Mouse (Mus musculus) spleen, postnatal 36 days (tissue): ENCODE data around the gene Tgfb3.
A peak's percentile ranks its signal among the peaks of the same experiment; 100 is the strongest.

Source experiments
- DNase-seq, 2 experiments: peaks; one replicate each; pipeline ENCODE4 v3.0.0; 2022; ENCODE audit warnings: low spot score in 2 of 2, mixed read lengths in 1 of 2

Tgfb3 gene

DNA sequence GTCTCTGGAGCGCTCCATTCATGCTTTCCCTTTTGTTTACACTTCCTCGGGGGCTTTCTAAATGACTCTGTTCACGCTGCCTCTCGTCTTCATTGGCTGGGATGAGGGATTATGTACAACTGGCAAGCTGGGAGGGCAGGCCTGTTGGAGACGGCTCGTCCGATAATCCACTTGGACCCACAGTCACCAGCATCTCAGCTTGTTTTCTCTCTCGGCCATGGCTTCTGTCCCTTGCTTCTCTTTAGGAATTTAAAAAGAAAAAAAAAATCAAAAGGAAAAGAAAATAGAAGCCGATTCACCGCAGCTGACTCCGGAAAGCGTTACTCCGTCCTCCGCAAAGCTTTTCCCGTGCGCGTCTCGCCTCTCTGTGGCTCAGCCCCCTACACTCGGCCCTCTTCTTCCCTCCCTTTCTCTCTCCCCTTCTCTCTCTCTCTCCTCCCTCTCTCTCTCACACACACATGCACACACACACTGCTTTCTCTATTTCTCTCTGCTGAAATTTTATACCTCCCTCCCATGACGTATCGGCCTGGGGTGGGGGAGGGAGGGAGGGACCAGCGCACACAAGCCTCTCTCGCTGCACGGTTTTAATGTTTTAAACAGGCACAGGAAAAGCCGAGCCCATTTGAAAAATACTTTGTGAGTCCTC, at the start of gene Tgfb3:
Gene Tgfb3 (minus strand): TSS at position 489 of the 649 bp plus-strand sequence.
- peak; percentile 19 for DNase-seq

DNA sequence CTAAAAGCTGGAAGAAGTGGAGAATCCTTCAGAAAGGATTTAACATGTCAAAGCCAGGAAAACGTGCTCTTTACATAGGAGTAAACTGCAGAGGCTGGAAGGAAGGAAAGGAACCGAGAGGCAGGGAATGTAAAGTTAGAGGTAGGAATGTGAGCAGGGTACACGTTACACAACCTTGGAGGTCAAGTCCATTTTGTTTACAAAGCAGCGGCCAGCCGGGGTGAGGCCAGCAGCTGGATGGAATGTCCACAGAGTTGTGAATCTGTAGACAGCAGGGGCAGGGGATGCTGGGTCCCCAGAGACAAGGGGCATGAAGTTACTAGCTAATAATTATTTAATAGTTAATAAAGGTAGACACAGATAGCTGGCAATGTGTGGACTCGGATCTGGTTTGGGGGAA, 49.3 kb upstream of the Tgfb3 start:
- DNase-seq = no peak

DNA sequence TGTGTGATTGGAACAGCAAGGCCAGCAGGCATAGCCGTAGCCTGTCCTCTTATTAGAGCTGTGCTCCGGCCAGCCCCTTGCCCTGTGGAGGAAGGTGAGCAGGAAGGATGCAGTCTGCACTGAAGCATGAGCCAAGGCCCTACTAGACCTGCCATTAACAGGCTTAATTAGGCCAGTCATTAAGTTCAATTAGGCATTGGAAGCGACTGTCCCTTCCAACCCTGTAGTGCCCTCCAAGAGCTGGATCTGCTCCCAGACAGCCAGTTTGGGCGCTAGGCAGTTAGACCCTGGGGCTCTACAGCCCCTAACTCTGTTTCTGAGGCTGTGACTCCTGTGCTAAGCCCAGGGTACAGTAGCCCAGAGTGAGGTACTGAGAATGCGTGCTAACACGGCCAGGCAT, 45.2 kb upstream of the Tgfb3 start:
- no peak for DNase-seq

DNA sequence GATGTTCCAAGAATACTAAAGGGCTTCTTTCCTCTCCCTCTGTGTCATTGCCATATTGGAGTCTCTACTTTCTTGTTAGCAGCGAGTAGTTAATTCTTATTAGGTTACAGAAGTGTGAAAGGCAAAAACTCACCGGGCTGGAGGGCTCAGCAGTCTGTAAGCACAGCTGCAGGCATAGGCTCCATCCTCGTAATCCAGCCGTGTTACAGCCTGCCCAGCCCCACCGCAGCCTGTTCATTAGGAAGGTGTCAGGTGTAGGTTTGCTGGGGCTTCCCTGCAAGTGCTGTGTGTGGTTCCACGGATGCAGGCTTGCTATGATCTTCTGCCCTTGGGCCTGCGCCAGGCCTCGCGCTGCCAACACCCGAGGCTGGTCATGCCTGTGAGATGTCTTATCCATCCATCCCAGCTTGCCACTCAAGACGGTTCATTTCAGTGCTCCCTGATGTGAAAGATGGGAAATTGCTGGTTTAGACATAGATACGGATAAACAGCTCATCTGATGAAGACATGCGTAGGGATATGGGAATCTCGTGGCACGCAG, 37.5 kb upstream of the Tgfb3 start:
- no peak for DNase-seq

DNA sequence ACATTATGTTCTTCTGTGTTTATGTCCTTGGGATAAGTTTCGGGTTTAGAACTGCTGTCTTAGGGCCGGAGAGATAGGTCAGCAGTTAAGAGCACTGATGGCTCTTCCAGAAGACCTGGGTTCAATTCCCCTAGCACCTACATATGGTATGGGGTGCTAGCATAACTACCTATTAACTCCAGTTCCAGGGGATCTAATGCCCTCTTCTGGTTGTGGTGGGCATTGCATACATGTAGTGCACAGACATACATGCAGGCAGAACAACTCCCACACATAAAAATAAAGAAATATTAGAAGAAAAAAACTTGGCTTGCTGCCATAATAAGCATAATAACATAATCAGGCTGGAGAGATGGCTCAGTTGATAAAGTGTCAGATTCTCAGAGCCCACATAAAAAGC, 31.8 kb upstream of the Tgfb3 start:
- peak in 1 of 2 experiments; percentile 22 for DNase-seq

DNA sequence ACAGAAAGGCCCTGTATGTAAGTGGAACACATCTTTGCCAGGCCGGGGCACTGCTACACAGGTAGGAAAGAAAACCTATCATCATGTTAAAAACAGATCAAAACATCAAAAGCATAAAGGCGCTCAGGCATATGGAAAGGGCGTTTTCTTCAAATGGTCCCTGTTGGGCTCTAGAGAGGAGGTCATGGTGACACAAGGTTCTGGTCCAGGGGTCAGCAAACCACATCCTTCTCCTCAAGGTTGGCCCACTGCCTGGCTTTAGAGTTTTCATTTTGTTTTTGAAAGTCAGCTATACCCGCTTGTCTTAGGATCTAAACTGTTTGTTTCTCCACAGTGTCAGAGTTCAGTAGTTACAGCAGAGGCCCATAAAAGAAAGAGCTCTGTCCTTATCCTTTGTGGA, 30.7 kb upstream of the Tgfb3 start:
- DNase-seq = peak; percentile 55 to 58

DNA sequence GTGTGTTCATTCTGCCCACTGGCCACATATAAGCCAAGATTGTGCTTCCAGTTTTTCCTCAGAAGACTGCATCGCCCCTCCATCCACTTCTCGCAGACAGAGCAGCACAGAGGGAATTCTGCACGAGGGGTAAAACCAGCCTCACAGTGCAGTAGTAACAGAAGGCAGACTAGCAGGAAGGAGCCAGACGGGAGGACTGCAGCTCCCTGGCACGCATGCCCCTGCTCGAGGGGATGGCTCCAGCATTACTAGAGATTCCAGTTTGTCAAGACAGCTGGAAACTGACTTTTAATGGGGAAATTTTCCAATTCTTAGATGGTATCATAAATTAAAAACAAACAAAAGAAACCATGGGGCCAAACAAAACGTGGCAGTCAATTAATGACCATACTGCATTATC, 28.8 kb upstream of the Tgfb3 start:
- no peak for DNase-seq

DNA sequence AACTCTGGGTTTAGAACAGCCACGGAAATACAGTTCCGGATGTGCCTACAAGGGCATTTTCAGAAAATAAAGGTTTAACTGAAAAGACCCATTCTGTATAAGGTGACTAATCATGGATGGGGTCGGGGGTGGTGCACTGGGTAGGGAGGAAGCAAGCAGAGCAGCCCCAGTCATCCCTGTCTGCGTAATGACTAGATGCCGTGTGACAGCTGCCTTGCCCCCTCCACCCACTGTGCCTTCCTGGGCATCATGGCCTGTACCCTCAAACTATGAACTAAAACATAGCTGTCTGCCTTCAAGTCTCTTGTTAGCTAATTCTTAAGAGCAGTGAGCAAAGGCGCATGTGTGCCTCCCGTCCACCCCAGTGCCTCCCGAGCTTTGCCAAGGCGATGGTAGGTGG, 27.2 kb upstream of the Tgfb3 start:
- DNase-seq = no peak

DNA sequence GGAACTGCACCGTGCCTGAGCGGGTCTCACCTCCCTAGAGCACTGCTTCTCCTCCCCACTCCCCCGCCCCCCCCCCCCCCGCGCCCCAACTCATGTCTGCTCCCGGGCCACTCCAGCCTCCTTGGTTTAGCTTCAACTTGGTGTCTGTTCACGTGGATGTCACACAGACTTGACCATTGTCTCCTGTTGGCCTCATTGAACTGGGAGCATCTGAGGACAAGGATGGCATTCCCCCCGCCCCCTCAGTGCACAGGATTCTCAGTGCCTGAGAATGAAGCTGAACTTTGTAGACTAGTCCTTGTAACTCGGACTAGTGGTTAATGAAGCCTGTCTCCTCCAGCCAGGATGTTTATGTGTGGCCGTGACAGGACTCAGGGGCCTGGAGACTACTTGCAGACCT, 26.7 kb upstream of the Tgfb3 start:
- DNase-seq = no peak

DNA sequence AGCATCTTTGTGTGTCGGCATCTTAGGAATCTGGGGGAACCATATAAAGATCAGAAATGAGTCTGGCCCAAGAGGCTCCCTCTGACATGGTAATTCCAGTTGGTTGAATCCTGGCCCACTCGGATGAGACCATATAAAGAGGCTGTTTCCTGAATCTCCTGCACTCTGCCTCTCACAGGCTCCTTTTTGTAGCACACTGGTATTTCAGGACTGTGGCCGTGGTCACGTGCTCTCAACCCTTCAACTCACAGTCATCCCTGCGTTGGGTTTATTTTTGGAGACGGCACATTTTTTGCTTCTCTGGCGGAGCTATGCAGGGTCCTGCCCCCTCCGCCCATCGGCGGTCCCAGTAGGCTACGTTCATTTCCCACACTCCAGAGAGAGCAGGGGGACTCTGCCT, 25.5 kb upstream of the Tgfb3 start:
- no peak for DNase-seq

DNA sequence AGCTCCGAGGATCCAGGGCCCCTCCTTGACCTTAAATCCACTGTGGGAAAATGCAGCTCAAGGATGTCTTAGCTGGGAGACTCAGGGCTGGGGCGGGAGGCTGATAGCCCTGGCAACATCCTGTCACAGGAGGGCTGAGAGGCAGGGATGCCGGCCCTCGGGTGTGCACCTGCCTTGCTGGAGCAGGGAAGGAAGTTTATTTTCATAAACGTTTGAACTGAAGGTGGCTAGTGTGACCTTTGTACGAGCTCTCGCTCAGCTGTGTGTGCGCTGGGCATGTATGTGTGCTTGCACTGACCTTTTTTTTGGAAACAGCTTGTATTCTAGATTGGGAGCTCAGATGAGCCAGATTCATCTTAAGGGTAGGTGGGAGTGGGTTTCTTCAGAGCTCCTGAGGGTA, 25.0 kb upstream of the Tgfb3 start:
- DNase-seq = no peak

DNA sequence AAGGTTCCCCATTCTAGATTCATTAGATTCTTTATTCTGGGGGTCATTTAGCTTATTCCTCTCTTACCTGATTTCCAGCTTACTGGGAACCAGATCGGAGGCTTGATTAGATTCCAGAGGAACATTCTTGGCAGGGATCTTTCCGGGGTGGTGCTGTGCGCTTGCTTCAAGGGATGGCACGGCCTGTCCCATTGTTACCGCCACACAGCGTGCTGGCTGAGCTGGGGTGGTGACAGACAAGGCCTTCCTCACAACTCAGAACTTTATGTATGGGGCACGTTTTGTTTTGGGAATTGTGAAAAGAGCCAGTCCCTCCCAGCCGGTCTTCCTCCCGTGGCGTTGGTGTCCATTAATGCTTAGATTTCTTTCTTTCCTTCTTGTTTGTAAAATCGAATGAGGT, 24.6 kb upstream of the Tgfb3 start:
- no peak for DNase-seq

DNA sequence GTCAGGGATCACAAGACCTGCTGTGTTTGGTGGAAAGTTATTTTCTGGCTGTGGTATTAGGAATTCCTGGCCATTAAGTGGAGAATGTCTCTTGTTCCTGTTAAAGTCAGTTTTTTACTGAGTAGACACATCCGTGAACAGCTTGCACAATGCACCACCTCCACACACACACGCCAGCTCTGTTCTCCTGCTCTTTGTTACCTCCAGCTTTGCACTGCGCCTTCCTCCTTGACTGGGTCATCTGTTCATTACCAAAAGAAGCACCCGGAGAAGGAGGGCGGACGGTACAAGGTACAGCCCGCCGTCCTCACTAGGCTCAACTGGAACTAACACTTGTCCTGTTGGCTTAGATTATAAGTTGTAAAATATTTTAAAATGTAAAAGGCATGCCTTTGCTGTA, 23.8 kb upstream of the Tgfb3 start:
- no peak for DNase-seq

DNA sequence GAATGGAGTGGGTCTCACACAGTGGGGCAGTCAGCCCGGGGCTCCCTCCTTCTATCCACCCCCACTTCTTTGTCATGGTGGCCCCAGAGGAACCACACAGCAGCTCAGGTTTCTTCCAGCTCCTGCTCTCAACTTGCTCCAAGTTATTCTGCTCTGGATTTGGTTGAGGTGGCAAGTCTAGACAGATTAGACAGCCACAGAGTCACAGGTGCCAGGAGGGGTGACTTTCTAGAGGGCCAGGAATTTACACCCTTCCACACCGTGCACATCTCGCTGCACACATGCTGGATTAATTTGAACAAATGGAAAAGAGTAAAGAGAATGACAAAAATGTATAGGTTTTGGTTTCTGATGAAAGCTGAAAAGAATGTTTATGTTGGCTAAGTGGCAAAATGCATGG, 21.9 kb upstream of the Tgfb3 start:
- DNase-seq = no peak

DNA sequence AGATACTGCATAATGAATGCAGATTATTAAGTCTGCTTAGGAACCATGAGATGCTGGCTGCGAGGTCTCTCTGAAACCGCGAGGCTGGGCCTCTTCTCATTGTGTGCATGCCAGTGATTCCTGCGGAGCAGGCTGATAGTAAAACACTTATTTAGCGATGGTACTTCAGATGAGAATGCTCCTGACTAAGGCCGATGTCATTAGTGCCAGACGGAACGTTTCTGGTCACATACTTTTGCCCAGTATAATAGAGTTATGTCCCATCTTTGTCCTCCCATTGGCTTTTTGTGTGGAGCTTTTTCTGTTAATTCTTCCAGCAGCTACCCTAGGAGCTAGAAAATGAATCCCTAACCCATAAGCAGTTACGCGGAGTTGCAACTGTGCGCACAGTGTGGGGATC, 18.9 kb upstream of the Tgfb3 start:
- no peak for DNase-seq

DNA sequence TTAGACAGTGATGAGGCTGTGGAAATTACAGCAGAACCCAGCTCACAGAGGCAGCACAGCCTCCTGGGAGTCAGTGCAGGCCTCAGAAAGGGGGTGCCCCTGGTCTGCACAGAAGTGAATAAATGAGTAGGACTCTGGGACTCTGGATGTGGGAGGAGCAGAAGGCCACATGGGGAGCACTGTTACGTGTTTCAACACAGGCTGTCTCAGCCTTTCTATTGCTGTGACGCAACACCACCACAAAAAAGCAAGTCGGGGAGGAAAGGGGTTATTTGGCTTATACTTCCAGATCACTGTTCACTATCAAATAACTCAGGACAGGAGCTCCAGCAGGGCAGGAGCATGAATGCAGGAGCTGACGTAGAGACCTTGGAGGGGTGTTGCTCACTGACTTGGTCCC, 17.0 kb upstream of the Tgfb3 start:
- no peak for DNase-seq

DNA sequence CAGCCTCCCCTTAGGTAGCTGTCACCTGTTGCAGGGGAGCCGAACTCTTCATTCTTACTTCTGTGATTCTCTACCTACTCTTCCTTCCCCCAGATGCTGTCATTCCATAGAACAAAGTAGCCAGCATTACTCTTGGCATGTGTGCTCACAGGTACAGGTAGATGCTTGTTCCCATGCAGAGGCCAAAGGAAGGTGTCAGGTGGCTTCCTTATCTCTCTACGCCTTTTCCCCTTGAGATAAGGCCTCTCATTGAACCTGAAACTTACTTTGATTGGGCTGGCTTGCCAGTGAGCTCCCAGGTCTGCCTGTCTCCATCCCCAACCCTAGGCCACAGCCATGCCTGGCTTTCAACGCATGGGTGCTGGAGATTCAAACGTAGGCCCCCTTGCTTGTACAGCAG, 15.2 kb upstream of the Tgfb3 start:
- no peak for DNase-seq

DNA sequence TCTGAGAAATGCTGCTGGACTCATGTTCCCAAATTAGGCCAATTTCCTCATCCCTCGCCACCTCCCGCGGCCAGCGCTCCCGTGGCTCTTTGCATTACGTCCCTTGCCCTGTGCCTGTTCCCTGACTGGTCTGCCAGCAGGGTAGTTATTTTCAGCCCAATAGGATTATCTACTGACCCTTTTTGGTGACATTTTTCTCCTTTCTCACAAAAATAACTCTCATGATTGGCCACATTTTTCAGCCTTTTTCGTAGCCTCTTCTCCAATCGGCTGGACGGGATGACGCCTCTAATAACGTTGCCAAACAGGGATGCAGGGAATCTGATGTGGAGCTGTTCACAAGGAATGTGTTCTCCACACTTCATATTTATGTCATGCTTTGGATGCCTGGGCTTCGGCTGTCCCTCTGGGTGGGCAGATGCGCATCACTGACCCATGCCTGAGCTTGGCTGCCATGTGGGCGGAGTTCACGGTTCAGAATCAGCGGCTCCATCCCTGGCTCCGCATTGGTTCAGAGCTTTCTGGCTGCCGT, 12.8 kb upstream of the Tgfb3 start:
- no peak for DNase-seq

DNA sequence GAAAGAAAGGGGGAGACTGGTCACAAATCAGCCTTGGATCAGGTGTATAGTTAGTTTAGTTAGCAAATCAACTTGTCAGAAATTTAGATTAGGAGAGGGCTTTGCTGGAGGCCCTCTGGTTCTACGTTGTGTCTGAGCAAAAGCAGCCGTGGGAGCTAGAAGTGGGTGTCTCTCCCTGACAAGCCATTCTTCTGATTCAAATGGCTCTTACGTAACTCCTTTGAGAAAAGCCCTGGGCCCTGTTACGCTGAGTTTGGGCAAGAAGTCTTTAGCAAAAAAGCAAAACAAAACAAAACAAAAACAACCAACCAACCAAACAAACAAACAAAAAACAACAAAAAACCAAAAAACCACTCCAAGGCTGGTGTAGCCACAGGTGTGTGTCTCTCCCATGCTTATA, 11.9 kb upstream of the Tgfb3 start:
- no peak for DNase-seq

DNA sequence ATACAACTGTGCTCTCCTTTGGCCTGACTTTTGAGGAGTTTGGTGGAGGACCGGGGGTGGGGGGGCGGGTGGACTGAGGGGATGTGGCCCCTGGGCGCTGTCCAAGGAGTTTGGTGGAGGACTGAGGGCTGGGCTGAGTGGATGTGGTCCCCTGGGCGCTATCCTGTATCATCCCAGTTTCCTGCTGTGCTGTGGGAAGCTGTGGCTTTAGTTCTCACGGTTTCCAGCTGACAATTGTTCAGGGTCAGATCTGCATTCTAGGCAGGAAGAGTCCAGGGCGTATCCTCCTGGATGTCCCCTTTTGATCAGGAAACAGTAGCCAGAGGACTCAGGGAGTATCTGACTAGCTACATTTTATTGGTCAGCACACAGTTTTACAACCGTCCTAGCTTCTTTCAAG, 9.2 kb upstream of the Tgfb3 start:
- no peak for DNase-seq

DNA sequence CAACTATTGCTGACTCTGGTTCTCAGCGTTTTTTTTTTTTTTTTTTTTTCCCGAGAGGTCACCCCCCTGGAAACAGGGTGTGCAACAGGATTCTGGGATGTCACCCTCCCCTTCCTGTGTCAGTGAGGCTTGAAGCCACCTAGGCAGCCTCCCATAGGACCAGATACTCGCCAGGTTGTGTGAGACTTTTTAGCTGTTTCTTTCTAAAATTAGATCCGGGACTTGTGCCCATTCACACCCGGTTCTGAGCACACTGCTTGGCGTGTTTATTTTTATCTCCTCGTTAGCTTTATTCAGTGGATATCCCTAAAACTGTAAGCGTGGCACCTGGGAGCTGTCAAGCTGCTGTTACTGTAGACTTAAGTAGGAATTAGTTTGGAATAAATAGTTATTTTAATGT, 7.7 kb upstream of the Tgfb3 start:
- no peak for DNase-seq

DNA sequence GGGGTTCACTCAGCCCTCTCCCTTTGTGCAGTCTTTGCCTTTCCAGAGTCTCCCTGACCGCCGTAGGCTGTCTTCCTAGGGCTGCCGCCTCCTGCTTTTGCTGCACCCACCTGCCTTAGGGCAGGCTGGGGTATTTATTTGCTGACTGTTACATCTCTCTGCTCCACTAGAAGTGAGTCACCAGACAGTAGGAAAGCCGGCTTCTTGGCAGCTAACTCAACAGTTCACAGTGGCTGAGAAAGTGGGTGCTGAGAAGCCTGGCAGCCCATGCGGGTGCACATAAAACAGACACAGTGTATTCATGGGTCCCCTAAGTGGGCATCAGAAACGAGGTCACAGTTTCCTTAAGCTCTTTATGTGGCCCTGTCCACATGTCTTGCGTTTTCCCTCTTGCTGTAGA, 7.0 kb upstream of the Tgfb3 start:
- DNase-seq = no peak

DNA sequence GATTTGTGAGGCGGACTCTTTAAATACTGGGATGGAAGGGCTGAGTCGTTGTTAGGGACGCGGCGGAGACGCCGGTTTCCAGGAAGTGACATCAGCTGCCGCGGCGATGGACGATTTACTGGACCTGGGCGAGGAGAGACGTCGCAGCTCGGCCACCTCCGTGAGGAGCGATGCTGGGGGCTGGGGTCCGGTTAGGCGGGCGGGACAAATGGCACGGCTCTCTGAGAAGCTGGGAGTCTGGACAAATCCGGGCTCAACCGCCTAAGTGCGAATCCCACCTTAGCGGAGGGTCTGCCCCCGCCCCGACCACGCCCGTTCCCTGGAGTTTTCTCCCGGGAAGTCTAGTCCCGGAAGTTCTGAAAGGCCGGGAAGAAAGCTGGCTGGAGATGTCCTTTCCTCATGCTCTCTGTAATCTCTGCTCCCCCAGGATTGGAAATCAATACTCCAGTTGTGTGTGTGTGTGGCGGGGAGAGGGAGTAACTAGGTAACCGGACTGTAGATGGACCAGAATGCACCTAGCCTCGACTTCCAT, 3.7 kb upstream of the Tgfb3 start, which contains the start of gene Ift43:
Gene Ift43 (plus strand): TSS at position 61 of the 532 bp plus-strand sequence.
- DNase-seq = peak; percentile 19 to 24
